ENCODE assay signal across 10 mouse cellular contexts in genomic region chr13:101213121-101213916, GRCm38 (mm10).
DNase-seq lines count a peak whose midpoint lies in the region; ATAC-seq lines count a peak whose summit lies in the region.
"Had no signal": no experiment of that assay in that cellular context is flagged by ENCODE, and none has a peak within 500 bp of the region (broad histone marks: within the 10 kb centered on the region; RNA-seq: fewer than 3 reads in every experiment).

No protein-coding gene starts in this region.

- H3K9me3 ChIP-seq in kidney, embryonic 16.5 days (ENCODE audit: low read length) = no peaks in the 10 kb centered on the region
- no peaks in the 10 kb centered on the region for H3K9me3 ChIP-seq in neural tube, embryonic 14.5 days (ENCODE audit: control insufficient read depth, low read length)
- H3K9me3 ChIP-seq in liver, embryonic 12.5 days (replicated peaks) = no peaks in the 10 kb centered on the region
- H3K9me3 ChIP-seq: G1E had no signal

- H3K4me2 ChIP-seq in kidney, embryonic 16.5 days (replicated peaks; ENCODE audit: low read depth, low read length) = no peak overlapping the region
- no peak overlapping the region for H3K4me2 ChIP-seq in neural tube, embryonic 14.5 days (ENCODE audit: low read depth, low read length)
- no peak overlapping the region for H3K4me2 ChIP-seq in liver, embryonic 12.5 days

- 53% methylated on average over 13 of the region's 13 CpGs for WGBS in kidney, embryonic 16.5 days
- whole genome bisulfite sequencing in neural tube, embryonic 14.5 days = 20% methylated on average over 13 of the region's 13 CpGs
- WGBS in liver, embryonic 12.5 days (ENCODE audit: insufficient replicate concordance) = 58% methylated on average over 13 of the region's 13 CpGs

- no peaks in the 10 kb centered on the region for H3K36me3 ChIP-seq in kidney, embryonic 16.5 days (ENCODE audit: insufficient read depth, low read length)
- H3K36me3 ChIP-seq in neural tube, embryonic 14.5 days (ENCODE audit: control insufficient read depth, insufficient read depth, low read length) = no peaks in the 10 kb centered on the region
- no peaks in the 10 kb centered on the region for H3K36me3 ChIP-seq in liver, embryonic 12.5 days
- H3K36me3 ChIP-seq: G1E had no signal

- peaks cover 17% of the 10 kb centered on the region for H3K4me1 ChIP-seq in kidney, embryonic 16.5 days (ENCODE audit: insufficient read depth, low read length)
- peaks cover 12% of the 10 kb centered on the region; the same call in 1 of the 2 replicates for H3K4me1 ChIP-seq in neural tube, embryonic 14.5 days (ENCODE audit: control insufficient read depth, insufficient read depth, low read length)
- H3K4me1 ChIP-seq in liver, embryonic 12.5 days = no peaks in the 10 kb centered on the region

- peak; percentile 41 for DNase-seq in kidney, postnatal 14 days
- peak; percentile 58 to 71 for DNase-seq in cerebellum, postnatal 10 days
- peak; percentile 60 for DNase-seq in forelimb bud, embryonic 11.5 days (ENCODE audit: low read depth, low spot score)
- DNase-seq in frontal cortex, postnatal 36 days (ENCODE audit: low spot score in 2 of 2) = no peak
- no peak for DNase-seq in left cerebral cortex, adult 11 months (ENCODE audit: low spot score)

- H3K27ac ChIP-seq in kidney, embryonic 16.5 days (ENCODE audit: low read length) = no peak overlapping the region
- H3K27ac ChIP-seq in neural tube, embryonic 14.5 days (ENCODE audit: low read depth, low read length) = no peak overlapping the region
- no peak overlapping the region for H3K27ac ChIP-seq in liver, embryonic 12.5 days

- no peak for ATAC-seq in kidney, embryonic 16.5 days (ENCODE audit: low FRiP score, low TSS enrichment)
- peak; percentile 50; the same call in 1 of the 2 replicates for ATAC-seq in neural tube, embryonic 14.5 days (ENCODE audit: low read depth)
- ATAC-seq in liver, embryonic 12.5 days = no peak

- no peak overlapping the region for H3K9ac ChIP-seq in kidney, embryonic 16.5 days (replicated peaks; ENCODE audit: low read length)
- H3K9ac ChIP-seq in neural tube, embryonic 14.5 days (replicated peaks; ENCODE audit: low read depth, low read length) = no peak overlapping the region
- no peak overlapping the region for H3K9ac ChIP-seq in liver, embryonic 12.5 days

- H3K4me3 ChIP-seq in kidney, embryonic 16.5 days (ENCODE audit: low read length) = no peak overlapping the region
- H3K4me3 ChIP-seq in neural tube, embryonic 14.5 days (ENCODE audit: low read depth, low read length) = no peak overlapping the region
- H3K4me3 ChIP-seq in liver, embryonic 12.5 days = no peak overlapping the region
- H3K4me3 ChIP-seq: myocyte had no signal

- no peaks in the 10 kb centered on the region for H3K27me3 ChIP-seq in kidney, embryonic 16.5 days (ENCODE audit: insufficient read depth, low read length)
- H3K27me3 ChIP-seq in neural tube, embryonic 14.5 days (ENCODE audit: control insufficient read depth, insufficient read depth, low read length) = no peaks in the 10 kb centered on the region
- H3K27me3 ChIP-seq in liver, embryonic 12.5 days (replicated peaks) = no peaks in the 10 kb centered on the region

Comparison
In these comparisons a context has a peak if more than half of its experiments do, and no peak if none do; other contexts are left out.
1. DNase-seq: peak in kidney, postnatal 14 days (single experiment), cerebellum, postnatal 10 days (2 of 2) and forelimb bud, embryonic 11.5 days (single experiment); none in frontal cortex, postnatal 36 days (0 of 2) and left cerebral cortex, adult 11 months (single experiment).